Mouse (Mus musculus) kidney, postnatal 25 days (tissue): ENCODE data around the gene Tmeff1.

ENCODE experiments used
- DNase-seq, 2 experiments: peaks; one replicate each; pipeline ENCODE4 v3.0.0; 2021; ENCODE audit warnings: mixed read lengths in 2 of 2

The Tmeff1 gene

GRCm38 (mm10) chr4:48576361-48576760 is 8.6 kb upstream of the Tmeff1 start:
- DNase-seq = no peak

- DNase-seq = no peak
Measured at GRCm38 (mm10) chr4:48577831-48578230, 7.1 kb upstream of the Tmeff1 start.

GRCm38 (mm10) chr4:48578399-48578798 is 6.6 kb upstream of the Tmeff1 start:
- no peak for DNase-seq

GRCm38 (mm10) chr4:48579475-48580110 is 5.4 kb upstream of the Tmeff1 start:
- no peak for DNase-seq

- no peak for DNase-seq
Measured at GRCm38 (mm10) chr4:48581201-48581600, 3.8 kb upstream of the Tmeff1 start.

- no peak for DNase-seq
Measured at GRCm38 (mm10) chr4:48581993-48582392, 3.0 kb upstream of the Tmeff1 start.

GRCm38 (mm10) chr4:48582941-48583340 is 2.0 kb upstream of the Tmeff1 start:
- DNase-seq = no peak

- DNase-seq = peak; percentile 36 to 58
Measured at GRCm38 (mm10) chr4:48585241-48586098, 496 bp downstream of the Tmeff1 start.

GRCm38 (mm10) chr4:48586099-48586821 is 1.3 kb downstream of the Tmeff1 start:
- DNase-seq = peak; percentile 4 to 42

GRCm38 (mm10) chr4:48587526-48587925 is 2.6 kb downstream of the Tmeff1 start:
- DNase-seq = no peak

- no peak for DNase-seq
Measured at GRCm38 (mm10) chr4:48588576-48588975, 3.6 kb downstream of the Tmeff1 start.

- DNase-seq = no peak
Measured at GRCm38 (mm10) chr4:48590862-48591261, 5.9 kb downstream of the Tmeff1 start.

GRCm38 (mm10) chr4:48591390-48591789 is 6.4 kb downstream of the Tmeff1 start:
- DNase-seq = no peak

- no peak for DNase-seq
Measured at GRCm38 (mm10) chr4:48592328-48592727, 7.4 kb downstream of the Tmeff1 start.

- DNase-seq = no peak
Measured at GRCm38 (mm10) chr4:48592844-48593243, 7.9 kb downstream of the Tmeff1 start.

- no peak for DNase-seq
Measured at GRCm38 (mm10) chr4:48596111-48596510, 11.1 kb downstream of the Tmeff1 start.

- no peak for DNase-seq
Measured at GRCm38 (mm10) chr4:48605650-48606049, 20.7 kb downstream of the Tmeff1 start.

- no peak for DNase-seq
Measured at GRCm38 (mm10) chr4:48609485-48609884, 24.5 kb downstream of the Tmeff1 start.

GRCm38 (mm10) chr4:48610251-48610650 is 25.3 kb downstream of the Tmeff1 start:
- DNase-seq = no peak

- no peak for DNase-seq
Measured at GRCm38 (mm10) chr4:48615483-48615882, 30.5 kb downstream of the Tmeff1 start.

GRCm38 (mm10) chr4:48617201-48617600 is 32.2 kb downstream of the Tmeff1 start:
- DNase-seq = no peak

- DNase-seq = no peak
Measured at GRCm38 (mm10) chr4:48620121-48620520, 35.1 kb downstream of the Tmeff1 start.

- no peak for DNase-seq
Measured at GRCm38 (mm10) chr4:48622246-48622645, 37.3 kb downstream of the Tmeff1 start.

GRCm38 (mm10) chr4:48622946-48623345 is 38.0 kb downstream of the Tmeff1 start:
- DNase-seq = no peak
